Mouse (Mus musculus): Measurements from ENCODE around the gene Cd164l2. TPM values are rescaled to one million over a fixed set of nuclear protein-coding genes. Genes with fewer than 3 reads are reported as not detected.

Cd164l2 gene
- polyA plus RNA-seq, 1 experiment from 2014 or later, result 19.1 TPM

GRCm38 (mm10) chr4:133198337-133199180 lies 13.4 kb upstream of the Cd164l2 start:
- 26% methylated on average over 19 of the region's 19 CpGs for WGBS
- H3K9ac ChIP-seq (ENCODE audit: low read depth, low read length), result peak overlapping the region; percentile 44; the same call in 1 of the 2 replicates
- H3K36me3 ChIP-seq (ENCODE audit: insufficient read depth, low read length), result peaks cover 15% of the 10 kb centered on the region
- H3K4me2 ChIP-seq (ENCODE audit: low read length), result no peak overlapping the region
- ATAC-seq (replicated peaks; ENCODE audit: low FRiP score, low read depth), result no peak
- no peaks in the 10 kb centered on the region for H3K27me3 ChIP-seq (ENCODE audit: insufficient read depth, low read length)
- no peak for TF ChIP-seq CTCF (IDR thresholded peaks at IDR 0.05; ENCODE audit: low read depth)
- no peak overlapping the region for H3K4me3 ChIP-seq (replicated peaks; ENCODE audit: low read depth, low read length)
- peak overlapping the region; percentile 88 for H3K27ac ChIP-seq
- no peaks in the 10 kb centered on the region for H3K9me3 ChIP-seq (replicated peaks; ENCODE audit: low read length)
- peaks cover 36% of the 10 kb centered on the region for H3K4me1 ChIP-seq (replicated peaks; ENCODE audit: insufficient read depth, low read length)
- no peak for DNase-seq (ENCODE audit: low spot score)

GRCm38 (mm10) chr4:133199743-133200142 lies 12.2 kb upstream of the Cd164l2 start:
- Histone ChIP-seq H3K27ac (peak overlapping the region; percentile 88), H3K4me1 (replicated peaks; ENCODE audit: insufficient read depth, low read length) (peaks cover 36% of the 10 kb centered on the region), H3K4me3 (replicated peaks; ENCODE audit: low read depth, low read length) (no peak overlapping the region), H3K27me3 (ENCODE audit: insufficient read depth, low read length) (no peaks in the 10 kb centered on the region), H3K9me3 (replicated peaks; ENCODE audit: low read length) (no peaks in the 10 kb centered on the region), H3K36me3 (ENCODE audit: insufficient read depth, low read length) (peaks cover 11% of the 10 kb centered on the region), H3K4me2 (ENCODE audit: low read length) (no peak overlapping the region), H3K9ac (ENCODE audit: low read depth, low read length) (no peak overlapping the region)
- WGBS, result 63% methylated on average over 6 of the region's 6 CpGs
- no peak for TF ChIP-seq CTCF (IDR thresholded peaks at IDR 0.05; ENCODE audit: low read depth)
- DNase-seq (ENCODE audit: low spot score) (no peak), ATAC-seq (replicated peaks; ENCODE audit: low FRiP score, low read depth) (no peak)

- Histone ChIP-seq H3K4me1 (replicated peaks; ENCODE audit: insufficient read depth, low read length) (peaks cover 36% of the 10 kb centered on the region), H3K4me3 (replicated peaks; ENCODE audit: low read depth, low read length) (no peak overlapping the region), H3K9me3 (replicated peaks; ENCODE audit: low read length) (no peaks in the 10 kb centered on the region), H3K27me3 (ENCODE audit: insufficient read depth, low read length) (no peaks in the 10 kb centered on the region), H3K36me3 (ENCODE audit: insufficient read depth, low read length) (peaks cover 10% of the 10 kb centered on the region), H3K9ac (ENCODE audit: low read depth, low read length) (no peak overlapping the region), H3K27ac (peak overlapping the region; percentile 77), H3K4me2 (ENCODE audit: low read length) (0 out of 2 replicates have a peak overlapping the region, but pooled peaks have one; percentile 18)
- DNase-seq (ENCODE audit: low spot score), result no peak
- WGBS, result 45% methylated on average over 21 of the region's 21 CpGs
- no peak for ATAC-seq (replicated peaks; ENCODE audit: low FRiP score, low read depth)
- TF ChIP-seq CTCF (IDR thresholded peaks at IDR 0.05; ENCODE audit: low read depth), result 0 out of 2 replicates have a peak, but pooled peaks have one; percentile 1
Observed at GRCm38 (mm10) chr4:133200343-133200742, 11.6 kb upstream of the Cd164l2 start.

- 47% methylated on average over 8 of the region's 8 CpGs for WGBS
- H3K27me3 ChIP-seq (ENCODE audit: insufficient read depth, low read length), result no peaks in the 10 kb centered on the region
- peak; percentile 86 for TF ChIP-seq CTCF (IDR thresholded peaks at IDR 0.05; ENCODE audit: low read depth)
- H3K36me3 ChIP-seq (ENCODE audit: insufficient read depth, low read length), result peaks cover 2% of the 10 kb centered on the region
- no peak overlapping the region for H3K4me3 ChIP-seq (replicated peaks; ENCODE audit: low read depth, low read length)
- peaks cover 36% of the 10 kb centered on the region for H3K4me1 ChIP-seq (replicated peaks; ENCODE audit: insufficient read depth, low read length)
- 0 out of 2 replicates have a peak overlapping the region, but pooled peaks have one; percentile 35 for H3K9ac ChIP-seq (ENCODE audit: low read depth, low read length)
- peak overlapping the region; percentile 77 for H3K27ac ChIP-seq
- no peaks in the 10 kb centered on the region for H3K9me3 ChIP-seq (replicated peaks; ENCODE audit: low read length)
- DNase-seq (ENCODE audit: low spot score) (peak; percentile 78), ATAC-seq (replicated peaks; ENCODE audit: low FRiP score, low read depth) (peak; percentile 46)
- H3K4me2 ChIP-seq (ENCODE audit: low read length), result no peak overlapping the region
Observed at GRCm38 (mm10) chr4:133201006-133201771, 10.7 kb upstream of the Cd164l2 start.

DNA sequence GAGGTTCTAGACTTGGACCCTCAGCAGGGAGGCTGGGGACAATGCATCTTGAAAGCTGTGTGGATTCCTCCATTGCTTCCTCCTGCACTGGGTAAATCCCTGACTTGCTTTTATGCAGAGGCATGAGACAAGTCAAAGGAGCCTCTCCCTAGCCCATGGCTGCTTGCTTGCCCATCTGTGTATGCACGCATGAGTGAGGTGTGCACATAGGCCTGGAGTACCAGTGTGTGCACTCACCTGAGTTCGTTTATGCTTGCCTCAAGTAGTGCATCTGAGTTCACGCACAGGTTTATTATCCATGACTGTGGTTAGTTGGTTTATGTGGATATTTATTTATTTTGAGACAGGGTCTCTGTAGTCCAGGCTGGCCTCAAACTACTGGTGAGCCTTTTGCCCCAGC lies 9.7 kb upstream of the Cd164l2 start:
- no peak for DNase-seq (ENCODE audit: low spot score)
- no peak for TF ChIP-seq CTCF (IDR thresholded peaks at IDR 0.05; ENCODE audit: low read depth)
- 73% methylated on average over 3 of the region's 3 CpGs for WGBS
- no peak overlapping the region for H3K27ac ChIP-seq
- no peak overlapping the region for H3K4me3 ChIP-seq (replicated peaks; ENCODE audit: low read depth, low read length)
- no peak overlapping the region for H3K9ac ChIP-seq (ENCODE audit: low read depth, low read length)
- no peaks in the 10 kb centered on the region for H3K27me3 ChIP-seq (ENCODE audit: insufficient read depth, low read length)
- no peak for ATAC-seq (replicated peaks; ENCODE audit: low FRiP score, low read depth)
- peaks cover 33% of the 10 kb centered on the region for H3K4me1 ChIP-seq (replicated peaks; ENCODE audit: insufficient read depth, low read length)
- no peaks in the 10 kb centered on the region for H3K9me3 ChIP-seq (replicated peaks; ENCODE audit: low read length)
- no peaks in the 10 kb centered on the region for H3K36me3 ChIP-seq (ENCODE audit: insufficient read depth, low read length)
- H3K4me2 ChIP-seq (ENCODE audit: low read length), result no peak overlapping the region

- Histone ChIP-seq H3K36me3 (ENCODE audit: insufficient read depth, low read length) (no peaks in the 10 kb centered on the region), H3K27ac (no peak overlapping the region), H3K9me3 (replicated peaks; ENCODE audit: low read length) (no peaks in the 10 kb centered on the region), H3K4me2 (ENCODE audit: low read length) (no peak overlapping the region), H3K9ac (ENCODE audit: low read depth, low read length) (no peak overlapping the region), H3K4me3 (replicated peaks; ENCODE audit: low read depth, low read length) (no peak overlapping the region), H3K27me3 (ENCODE audit: insufficient read depth, low read length) (no peaks in the 10 kb centered on the region), H3K4me1 (replicated peaks; ENCODE audit: insufficient read depth, low read length) (peaks cover 20% of the 10 kb centered on the region)
- no peak for TF ChIP-seq CTCF (IDR thresholded peaks at IDR 0.05; ENCODE audit: low read depth)
- WGBS, result 69% methylated on average over 3 of the region's 3 CpGs
- no peak for ATAC-seq (replicated peaks; ENCODE audit: low FRiP score, low read depth)
- DNase-seq (ENCODE audit: low spot score), result no peak
Observed at GRCm38 (mm10) chr4:133203591-133203990, 8.3 kb upstream of the Cd164l2 start.
